Mouse (Mus musculus): ENCODE measurements around the gene Ldhd.

- TF ChIP-seq ZKSCAN1 (IDR thresholded peaks at IDR 0.05; ENCODE audit: low read depth, low read length) (no peak), EP300 (IDR thresholded peaks at IDR 0.05; ENCODE audit: low read depth in 1 of 2, low read length in 2 of 2) (no peak), RAD21 (IDR thresholded peaks at IDR 0.05; ENCODE audit: low read depth, low read length) (no peak), NELFE (IDR thresholded peaks at IDR 0.05; ENCODE audit: low read depth, low read length) (no peak), E2F4 (IDR thresholded peaks at IDR 0.05; ENCODE audit: borderline replicate concordance, low read depth, low read length) (no peak), MYB (IDR thresholded peaks at IDR 0.05; ENCODE audit: low read depth, low read length) (no peak), CTCF (IDR thresholded peaks at IDR 0.05 in 2 of 3, conservative IDR thresholded peaks at IDR 0.05 in 1 of 3; ENCODE audit: control insufficient read depth in 1 of 3, insufficient read depth in 1 of 3, low read depth in 2 of 3, low read length in 3 of 3, poor library complexity in 1 of 3, severe bottlenecking in 1 of 3) (no peak), TAL1 (IDR thresholded peaks at IDR 0.05; ENCODE audit: low read length) (no peak), ELF1 (IDR thresholded peaks at IDR 0.05; ENCODE audit: low read depth, low read length) (no peak), USF1 (IDR thresholded peaks at IDR 0.05; ENCODE audit: low read depth, low read length) (no peak)
Measured at GRCm38 (mm10) chr8:111628894-111629501, 1.2 kb downstream of the Ldhd start.

All from MEL (cell line).